Mouse (Mus musculus) stomach, postnatal 0 days (tissue): ENCODE data around the gene Emb. TPM values are rescaled to one million over a fixed set of nuclear protein-coding genes. Genes with fewer than 3 reads are reported as not detected.

Experiments used
- ATAC-seq: fragments of 200-750 bp; cut with Nextera tagmentation; 2 replicates; pipeline ENCODE4 v1.8.0; 2017; ENCODE audit not compliant: low FRiP score, low TSS enrichment
- DNase-seq: peaks from one replicate; pipeline ENCODE4 v3.0.0-alpha.2; 2016; ENCODE audit warnings: low spot score
- H3K27ac ChIP-seq: fragments of 300-500 bp; sonication (generic); replicated peaks from 2 replicates; pipeline ENCODE4 v1.5.1; 2014; ENCODE audit warnings: mild to moderate bottlenecking, control low read depth
- H3K27me3 ChIP-seq: fragments of 300-500 bp; sonication (generic); 2 replicates; pipeline ENCODE4 v1.6.1; 2014; ENCODE audit warnings: low read length; ENCODE audit not compliant: control insufficient read depth, insufficient read depth
- H3K36me3 ChIP-seq: fragments of 300-500 bp; sonication (generic); 2 replicates; pipeline ENCODE4 v1.6.1; 2014; ENCODE audit warnings: low read length, mixed read lengths; ENCODE audit not compliant: control insufficient read depth, insufficient read depth
- H3K4me1 ChIP-seq: fragments of 300-500 bp; sonication (generic); replicated peaks from 2 replicates; pipeline ENCODE4 v1.6.1; 2014; ENCODE audit warnings: antibody characterized with exemption; ENCODE audit not compliant: control insufficient read depth, insufficient read depth
- H3K4me2 ChIP-seq: fragments of 300-500 bp; sonication (generic); replicated peaks from 2 replicates; pipeline ENCODE4 v1.6.1; 2014; ENCODE audit warnings: low read depth, mild to moderate bottlenecking, control low read depth, moderate library complexity
- H3K4me3 ChIP-seq: fragments of 300-500 bp; sonication (generic); 2 replicates; pipeline ENCODE4 v1.5.1; 2014; ENCODE audit warnings: low read depth, low read length, control low read depth
- H3K9ac ChIP-seq: fragments of 300-500 bp; sonication (generic); 2 replicates; pipeline ENCODE4 v1.6.1; 2014; ENCODE audit warnings: mild to moderate bottlenecking, low read length, control low read depth, mixed read lengths
- H3K9me3 ChIP-seq: fragments of 300-500 bp; sonication (generic); 2 replicates; pipeline ENCODE4 v1.6.1; 2016; ENCODE audit warnings: low read length; ENCODE audit not compliant: control insufficient read depth
- CTCF ChIP-seq: IDR thresholded peaks from 2 replicates; pipeline ENCODE4 v1.5.1; 2016; ENCODE audit warnings: antibody characterized with exemption, low read depth, mild to moderate bottlenecking, moderate library complexity
- EP300 ChIP-seq: optimal IDR thresholded peaks from 2 replicates; pipeline ENCODE3; 2016; ENCODE audit warnings: antibody characterized with exemption
- WGBS: fragments of 180-500 bp; shearing (Covaris S2); extraction: QIAGEN DNeasy Blood & Tissue Kit; methylation state at CpG from one replicate; pipeline ENCODE4 v1.1.7; 2014; 5-methylcytosine and 5-hydroxymethylcytosine counted together
- polyA plus RNA-seq: library from polyadenylated mRNA; unstranded; fragments of >200 nt; fragmentation: Nextera tagmentation; extraction: Ambion mirVana; gene quantifications from 2 replicates; pipeline ENCODE4 v1.2.1, GENCODE M21; 2015

Emb gene
- polyA plus RNA-seq, 1 experiment from 2014 or later = 10.8 TPM

DNA sequence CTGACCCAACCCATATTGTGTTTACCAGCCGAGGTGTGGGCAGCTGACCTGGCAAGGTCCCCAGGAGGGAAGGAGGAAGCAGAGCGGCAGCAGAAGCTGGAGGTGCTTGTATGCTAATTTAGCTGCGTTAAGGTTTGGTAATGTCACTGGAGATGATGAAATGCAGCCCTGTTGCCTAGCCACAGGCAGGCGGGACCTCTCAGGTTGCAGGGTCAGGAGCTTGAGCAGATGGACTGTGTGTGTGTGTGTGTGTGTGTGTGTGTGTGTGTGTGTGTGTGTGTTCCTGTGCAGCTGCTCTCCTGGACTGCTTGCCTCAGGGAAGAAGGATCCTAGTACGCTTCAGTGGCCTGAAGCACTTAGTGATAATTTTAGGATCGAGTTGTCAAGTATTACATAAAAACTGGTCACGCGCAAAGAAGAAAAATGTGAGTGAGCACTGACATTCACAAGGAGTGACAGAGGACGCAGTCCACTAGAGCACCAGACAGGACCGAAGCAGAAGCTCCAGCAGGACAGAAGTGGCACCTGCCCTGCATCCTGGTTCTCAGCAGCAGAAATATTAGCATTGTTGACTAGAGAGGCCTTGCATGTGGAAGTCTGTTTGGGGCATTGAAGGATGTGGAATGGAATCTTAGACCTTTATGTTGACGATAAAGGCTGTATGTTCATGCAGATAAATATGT, 27.3 kb downstream of the Emb start:
- H3K36me3 ChIP-seq = no peaks in the 10 kb centered on the region
- ATAC-seq (peak; percentile 97), DNase-seq (peak; percentile 83)
- no peaks in the 10 kb centered on the region for H3K27me3 ChIP-seq
- H3K27ac ChIP-seq = no peak overlapping the region
- TF ChIP-seq EP300 (no peak), CTCF (no peak)
- no peak overlapping the region for H3K9ac ChIP-seq
- 35% methylated on average over 11 of the region's 11 CpGs for WGBS
- H3K4me1 ChIP-seq = no peaks in the 10 kb centered on the region
- H3K4me3 ChIP-seq = no peak overlapping the region
- no peaks in the 10 kb centered on the region for H3K9me3 ChIP-seq
- no peak overlapping the region for H3K4me2 ChIP-seq

DNA sequence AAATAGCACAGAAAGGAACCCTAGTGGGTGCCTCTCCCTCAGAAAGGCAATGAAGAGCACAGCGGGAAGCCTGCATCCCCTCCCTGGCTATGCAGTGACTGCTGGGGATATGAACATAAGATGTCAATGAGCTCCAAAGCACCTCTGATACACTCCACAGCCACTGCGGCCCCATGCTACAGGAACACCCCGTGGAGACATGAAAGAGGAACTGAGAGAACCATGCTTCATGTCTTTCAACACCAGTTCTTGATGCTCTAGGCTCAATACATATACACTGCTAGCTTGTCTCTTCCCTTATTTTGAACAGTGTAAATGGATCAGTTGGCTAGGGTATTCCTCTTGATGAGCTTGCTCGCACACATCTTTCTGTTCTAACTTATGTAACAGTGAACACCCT, 28.8 kb downstream of the Emb start:
- Histone ChIP-seq H3K9ac (no peak overlapping the region), H3K36me3 (no peaks in the 10 kb centered on the region), H3K9me3 (no peaks in the 10 kb centered on the region), H3K27ac (no peak overlapping the region), H3K4me2 (no peak overlapping the region), H3K4me3 (no peak overlapping the region), H3K27me3 (no peaks in the 10 kb centered on the region), H3K4me1 (no peaks in the 10 kb centered on the region)
- WGBS = 90% methylated on average over 4 of the region's 4 CpGs
- DNase-seq (no peak), ATAC-seq (no peak)
- TF ChIP-seq CTCF (no peak), EP300 (no peak)

DNA sequence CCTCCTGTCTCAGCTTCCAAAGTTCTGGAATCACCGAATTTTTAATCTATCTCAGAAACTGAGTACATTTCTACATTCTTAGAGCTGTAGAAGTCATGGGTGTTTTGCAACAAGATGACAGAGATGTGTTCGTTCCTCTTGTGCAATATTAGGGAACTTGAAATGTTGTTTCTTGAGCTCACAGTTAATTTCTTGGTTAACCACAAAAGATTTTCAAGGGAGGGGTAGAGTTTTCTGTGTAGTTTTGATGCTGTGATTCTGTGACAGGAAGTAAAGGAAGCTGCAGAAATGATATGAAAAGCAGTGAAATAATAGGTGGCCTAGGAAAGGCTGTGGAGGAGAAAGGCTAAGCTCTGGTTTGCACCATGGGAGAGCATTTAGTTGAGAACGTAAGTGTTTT, 33.7 kb downstream of the Emb start:
- Histone ChIP-seq H3K27me3 (no peaks in the 10 kb centered on the region), H3K27ac (no peak overlapping the region), H3K4me1 (no peaks in the 10 kb centered on the region), H3K9ac (no peak overlapping the region), H3K4me3 (no peak overlapping the region), H3K4me2 (no peak overlapping the region), H3K36me3 (no peaks in the 10 kb centered on the region), H3K9me3 (no peaks in the 10 kb centered on the region)
- WGBS = 90% methylated on average over 3 of the region's 3 CpGs
- no peak for DNase-seq
- no peak for ATAC-seq
- no peak for TF ChIP-seq EP300
- TF ChIP-seq CTCF = no peak

DNA sequence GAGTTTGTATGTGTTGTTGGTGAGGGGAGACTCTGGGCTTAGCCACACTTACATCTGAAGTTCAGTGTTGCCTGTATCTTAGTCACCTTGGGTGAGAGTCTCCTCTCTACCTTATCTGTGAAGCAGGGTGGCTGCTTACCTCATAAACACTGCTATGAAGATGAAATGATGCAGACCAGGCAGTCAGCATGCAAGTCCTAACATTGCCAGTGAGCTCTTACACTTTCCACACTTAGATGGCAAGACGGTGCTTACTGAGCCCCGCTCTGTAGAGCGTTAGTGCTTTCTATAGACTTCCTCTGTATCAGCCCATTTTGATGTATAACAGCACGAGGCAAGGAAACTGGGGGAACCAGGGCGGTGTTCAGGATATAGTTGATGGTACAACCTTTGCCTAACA, 34.3 kb downstream of the Emb start:
- no peak overlapping the region for H3K4me3 ChIP-seq
- H3K36me3 ChIP-seq = no peaks in the 10 kb centered on the region
- H3K9me3 ChIP-seq = no peaks in the 10 kb centered on the region
- DNase-seq (no peak), ATAC-seq (no peak)
- TF ChIP-seq CTCF = no peak
- H3K4me2 ChIP-seq = no peak overlapping the region
- H3K9ac ChIP-seq = no peak overlapping the region
- no peaks in the 10 kb centered on the region for H3K27me3 ChIP-seq
- H3K4me1 ChIP-seq = no peaks in the 10 kb centered on the region
- no peak overlapping the region for H3K27ac ChIP-seq
- WGBS = 84% methylated on average over 5 of the region's 5 CpGs

GRCm38 (mm10) chr13:117260704-117261103, 52.4 kb downstream of the Emb start:
- no peak overlapping the region for H3K4me2 ChIP-seq
- no peaks in the 10 kb centered on the region for H3K9me3 ChIP-seq
- H3K27me3 ChIP-seq = no peaks in the 10 kb centered on the region
- H3K27ac ChIP-seq = no peak overlapping the region
- H3K9ac ChIP-seq = no peak overlapping the region
- no peak overlapping the region for H3K4me3 ChIP-seq
- H3K4me1 ChIP-seq = no peaks in the 10 kb centered on the region
- DNase-seq (no peak), ATAC-seq (no peak)
- TF ChIP-seq CTCF (no peak), EP300 (no peak)
- H3K36me3 ChIP-seq = no peaks in the 10 kb centered on the region
- 82% methylated on average over 4 of the region's 4 CpGs for WGBS

GRCm38 (mm10) chr13:117266156-117266555, 57.8 kb downstream of the Emb start:
- Histone ChIP-seq H3K36me3 (no peaks in the 10 kb centered on the region), H3K4me2 (no peak overlapping the region), H3K27ac (no peak overlapping the region), H3K4me3 (no peak overlapping the region), H3K9ac (no peak overlapping the region), H3K4me1 (no peaks in the 10 kb centered on the region), H3K27me3 (no peaks in the 10 kb centered on the region), H3K9me3 (no peaks in the 10 kb centered on the region)
- WGBS = 58% methylated on average over 2 of the region's 2 CpGs
- ATAC-seq (no peak), DNase-seq (no peak)
- TF ChIP-seq EP300 (no peak), CTCF (no peak)
